Mouse (Mus musculus) spleen, adult 2 months (tissue): ENCODE data around the gene Igf2r. TPM values are rescaled to one million over a fixed set of nuclear protein-coding genes. Genes with fewer than 3 reads are reported as not detected.

Experiments
- DNase-seq, 2 experiments: peaks; one replicate each; pipeline versions ENCODE4 v3.0.0 to v3.0.0-alpha.2; 2012 to 2021; ENCODE audit warnings: low spot score in 2 of 2, low read depth in 1 of 2
- H3K27ac ChIP-seq: fragments of 200-500 bp; 2 replicates; pipeline ENCODE4 v1.5.1; 2012; ENCODE audit warnings: low read length, inconsistent platforms; ENCODE audit not compliant: insufficient read depth
- H3K27me3 ChIP-seq: fragments of 200-500 bp; 2 replicates; pipeline ENCODE4 v1.6.1; 2012; ENCODE audit warnings: mild to moderate bottlenecking, moderate library complexity, low read length, inconsistent platforms; ENCODE audit not compliant: control insufficient read depth, insufficient read depth
- H3K36me3 ChIP-seq: fragments of 200-500 bp; 2 replicates; pipeline ENCODE4 v1.6.1; 2012; ENCODE audit warnings: mild to moderate bottlenecking, low read length, inconsistent platforms; ENCODE audit not compliant: control insufficient read depth, insufficient read depth
- H3K4me1 ChIP-seq: fragments of 200-500 bp; 2 replicates; pipeline ENCODE4 v1.6.1; 2011; ENCODE audit warnings: inconsistent platforms; ENCODE audit not compliant: control insufficient read depth, insufficient read depth, insufficient read length
- H3K4me3 ChIP-seq: fragments of 200-500 bp; 2 replicates; pipeline ENCODE4 v1.5.1; 2011; ENCODE audit warnings: mild to moderate bottlenecking, inconsistent platforms; ENCODE audit not compliant: insufficient read depth, insufficient read length; ENCODE audit errors: extremely low read depth
- CTCF ChIP-seq: fragments of 200-500 bp; IDR thresholded peaks from 2 replicates; pipeline ENCODE4 v1.5.1; 2011; ENCODE audit warnings: mild to moderate bottlenecking, inconsistent platforms; ENCODE audit not compliant: insufficient read depth, insufficient read length, insufficient replicate concordance; ENCODE audit errors: extremely low read depth
- POLR2A ChIP-seq: fragments of 200-500 bp; IDR thresholded peaks from 2 replicates; pipeline ENCODE4 v1.6.1; 2011; ENCODE audit warnings: low read depth, low read length, inconsistent platforms
- WGBS: fragments of 180-500 bp; shearing (Covaris S2); methylation state at CpG from one replicate; pipeline ENCODE4 v1.1.7; 2018; 5-methylcytosine and 5-hydroxymethylcytosine counted together
- polyA plus RNA-seq: library from polyadenylated mRNA; depleted of rRNA; stranded (reverse); fragments of >200 nt; gene quantifications from 2 replicates; pipeline ENCODE4 v1.2.3, GENCODE M21; 2012; rRNA removed

Igf2r gene
- polyA plus RNA-seq = 7.2 and 9.7 TPM in 2 replicates

GRCm38 (mm10) chr17:12769380-12769921 lies at the start of gene Igf2r:
TSS of gene Igf2r (minus strand) at chr17:12769664.
- no peaks in the 10 kb centered on the region for H3K27me3 ChIP-seq
- DNase-seq = peak; percentile 76
- no peak within 1 kb of the TSS; the same call in 1 of the 2 replicates for H3K27ac ChIP-seq
- no peaks in the 10 kb centered on the region for H3K36me3 ChIP-seq
- peak within 1 kb of the TSS; percentile 86 for H3K4me3 ChIP-seq
- peaks cover 5% of the 10 kb centered on the region; the same call in 1 of the 2 replicates for H3K4me1 ChIP-seq
- TF ChIP-seq POLR2A (no peak), CTCF (no peak)
- WGBS = 56% methylated on average over 67 of the region's 67 CpGs

GRCm38 (mm10) chr17:12815885-12816284 lies 46.4 kb upstream of the Igf2r start:
- no peaks in the 10 kb centered on the region for H3K4me1 ChIP-seq
- TF ChIP-seq POLR2A (no peak), CTCF (no peak)
- H3K4me3 ChIP-seq = no peak overlapping the region
- no peaks in the 10 kb centered on the region for H3K27me3 ChIP-seq
- H3K36me3 ChIP-seq = no peaks in the 10 kb centered on the region
- WGBS = 84% methylated on average over 4 of the region's 4 CpGs
- no peak for DNase-seq
- no peak overlapping the region for H3K27ac ChIP-seq

GRCm38 (mm10) chr17:12814502-12814901 lies 45.0 kb upstream of the Igf2r start:
- H3K27me3 ChIP-seq = no peaks in the 10 kb centered on the region
- WGBS = 82% methylated on average over 3 of the region's 3 CpGs
- DNase-seq = no peak

GRCm38 (mm10) chr17:12810973-12811303 lies 41.5 kb upstream of the Igf2r start:
- DNase-seq = no peak
- no peak overlapping the region for H3K4me3 ChIP-seq
- no peak for TF ChIP-seq POLR2A
- no peak for TF ChIP-seq CTCF
- WGBS = 88% methylated on average over 1 of the region's 1 CpGs
- H3K27ac ChIP-seq = no peak overlapping the region
- H3K27me3 ChIP-seq = no peaks in the 10 kb centered on the region
- H3K4me1 ChIP-seq = no peaks in the 10 kb centered on the region
- no peaks in the 10 kb centered on the region for H3K36me3 ChIP-seq

More at GRCm38 (mm10) chr17:12814502-12814901, 45.0 kb upstream of the Igf2r start:
- no peaks in the 10 kb centered on the region for H3K4me1 ChIP-seq
- TF ChIP-seq CTCF = no peak
- no peak for TF ChIP-seq POLR2A
- no peaks in the 10 kb centered on the region for H3K36me3 ChIP-seq
- H3K4me3 ChIP-seq = no peak overlapping the region
- H3K27ac ChIP-seq = no peak overlapping the region

GRCm38 (mm10) chr17:12810103-12810972 lies 40.9 kb upstream of the Igf2r start:
- Histone ChIP-seq H3K27ac (no peak overlapping the region), H3K4me3 (no peak overlapping the region), H3K36me3 (no peaks in the 10 kb centered on the region), H3K27me3 (no peaks in the 10 kb centered on the region), H3K4me1 (no peaks in the 10 kb centered on the region)
- DNase-seq = peak; percentile 29 to 44
- WGBS = 29% methylated on average over 14 of the region's 14 CpGs
- TF ChIP-seq CTCF (peak; percentile 75; the same call in 1 of the 2 replicates), POLR2A (no peak)

- H3K4me1 ChIP-seq = no peaks in the 10 kb centered on the region
- no peak for TF ChIP-seq CTCF
- TF ChIP-seq POLR2A = no peak
- H3K27ac ChIP-seq = no peak overlapping the region
- no peak overlapping the region for H3K4me3 ChIP-seq
- H3K36me3 ChIP-seq = no peaks in the 10 kb centered on the region
- WGBS = 95% methylated on average over 6 of the region's 6 CpGs
- no peaks in the 10 kb centered on the region for H3K27me3 ChIP-seq
- no peak for DNase-seq
These were observed 39.4 kb upstream of the Igf2r start for GRCm38 (mm10) chr17:12808851-12809250.
